ENCODE assay signal across 30 mouse cellular contexts in genomic region chr6:61128211-61128610, GRCm38 (mm10). TPM values are rescaled to one million over a fixed set of nuclear protein-coding genes. Genes with fewer than 3 reads are reported as not detected.
DNase-seq lines count a peak whose midpoint lies in the region; ATAC-seq and TF ChIP-seq lines count a peak whose summit lies in the region.
"Had no signal": no experiment of that assay in that cellular context is flagged by ENCODE, and none has a peak within 500 bp of the region (broad histone marks: within the 10 kb centered on the region; RNA-seq: fewer than 3 reads in every experiment).

No protein-coding gene starts in this region.

- H3K4me3 ChIP-seq in intestine, embryonic 16.5 days (ENCODE audit: low read length), result no peak overlapping the region
- H3K4me3 ChIP-seq in intestine, embryonic 15.5 days (replicated peaks), result no peak overlapping the region
- no peak overlapping the region for H3K4me3 ChIP-seq in kidney, embryonic 15.5 days (replicated peaks)
- no peak overlapping the region for H3K4me3 ChIP-seq in intestine, postnatal 0 days (ENCODE audit: low read depth, low read length)
- H3K4me3 ChIP-seq: embryonic facial prominence, embryonic 13.5 days; erythroblast, embryonic 14.5 days; gastrocnemius, adult 2 months; hindbrain, embryonic 12.5 days; limb, embryonic 15.5 days; liver, embryonic 13.5 days; midbrain, embryonic 10.5 days; midbrain, embryonic 15.5 days; neural tube, embryonic 15.5 days; stomach, embryonic 15.5 days had no signal

- H3K4me1 ChIP-seq in intestine, embryonic 16.5 days (ENCODE audit: control insufficient read depth, insufficient read depth, low read length), result peaks cover 3% of the 10 kb centered on the region; the same call in 1 of the 2 replicates
- no peaks in the 10 kb centered on the region for H3K4me1 ChIP-seq in intestine, embryonic 15.5 days (replicated peaks)
- H3K4me1 ChIP-seq in kidney, embryonic 15.5 days, result no peaks in the 10 kb centered on the region
- 0 out of 2 replicates have a peak, but pooled peaks cover 5% of the 10 kb centered on the region for H3K4me1 ChIP-seq in intestine, postnatal 0 days (replicated peaks; ENCODE audit: control insufficient read depth, insufficient read depth, low read length)
- H3K4me1 ChIP-seq: embryonic facial prominence, embryonic 13.5 days; hindbrain, embryonic 12.5 days; limb, embryonic 15.5 days; liver, embryonic 13.5 days; midbrain, embryonic 10.5 days; midbrain, embryonic 15.5 days; neural tube, embryonic 15.5 days; stomach, embryonic 15.5 days had no signal

- H3K27me3 ChIP-seq in intestine, embryonic 16.5 days (replicated peaks; ENCODE audit: control insufficient read depth, insufficient read depth, low read length), result no peaks in the 10 kb centered on the region
- H3K27me3 ChIP-seq in intestine, embryonic 15.5 days (replicated peaks), result no peaks in the 10 kb centered on the region
- no peaks in the 10 kb centered on the region for H3K27me3 ChIP-seq in kidney, embryonic 15.5 days
- H3K27me3 ChIP-seq in intestine, postnatal 0 days (replicated peaks; ENCODE audit: control insufficient read depth, insufficient read depth, low read length), result no peaks in the 10 kb centered on the region
- H3K27me3 ChIP-seq: CH12.LX; embryonic facial prominence, embryonic 13.5 days; hindbrain, embryonic 12.5 days; limb, embryonic 15.5 days; liver, embryonic 13.5 days; midbrain, embryonic 15.5 days; neural tube, embryonic 15.5 days; stomach, embryonic 15.5 days had no signal

- DNase-seq in kidney, postnatal 14 days, result peak; percentile 16
- peak; percentile 8 for DNase-seq in lung, postnatal 25 days (ENCODE audit: low spot score)
- no peak for DNase-seq in lung, postnatal 4 days
- DNase-seq: adrenal gland, adult 2 months; adrenal gland, postnatal 36 days; cerebellum, adult 18-20 months; cerebellum, postnatal 10 days; gastrocnemius, adult 2 months; gastrocnemius, postnatal 36 days; heart, adult 18-20 months; heart, postnatal 36 days; liver, embryonic 13.5 days; right cerebral cortex, postnatal 25 days had no signal

- H3K4me2 ChIP-seq in intestine, embryonic 16.5 days (ENCODE audit: low read depth, low read length), result no peak overlapping the region
- H3K4me2 ChIP-seq in intestine, embryonic 15.5 days (replicated peaks), result no peak overlapping the region
- no peak overlapping the region for H3K4me2 ChIP-seq in kidney, embryonic 15.5 days
- H3K4me2 ChIP-seq in intestine, postnatal 0 days (replicated peaks; ENCODE audit: low read depth), result no peak overlapping the region
- H3K4me2 ChIP-seq: embryonic facial prominence, embryonic 13.5 days; heart, embryonic 11.5 days; hindbrain, embryonic 12.5 days; limb, embryonic 15.5 days; liver, embryonic 13.5 days; midbrain, embryonic 15.5 days; neural tube, embryonic 15.5 days; stomach, embryonic 15.5 days had no signal

- H3K9ac ChIP-seq in intestine, embryonic 16.5 days (ENCODE audit: low read depth, low read length), result no peak overlapping the region
- H3K9ac ChIP-seq in intestine, embryonic 15.5 days, result no peak overlapping the region
- no peak overlapping the region for H3K9ac ChIP-seq in kidney, embryonic 15.5 days
- no peak overlapping the region for H3K9ac ChIP-seq in intestine, postnatal 0 days (ENCODE audit: low read depth, low read length)
- H3K9ac ChIP-seq: embryonic facial prominence, embryonic 13.5 days; hindbrain, embryonic 12.5 days; limb, embryonic 15.5 days; liver, embryonic 13.5 days; midbrain, embryonic 15.5 days; neural tube, embryonic 15.5 days; stomach, embryonic 15.5 days had no signal

- WGBS in intestine, embryonic 16.5 days, result 47% methylated on average over 1 of the region's 1 CpGs
- WGBS in intestine, embryonic 15.5 days, result 59% methylated on average over 1 of the region's 1 CpGs
- WGBS in kidney, embryonic 15.5 days, result 64% methylated on average over 1 of the region's 1 CpGs
- WGBS in intestine, postnatal 0 days, result 45% methylated on average over 1 of the region's 1 CpGs

- peak; percentile 69 for ATAC-seq in intestine, embryonic 16.5 days
- ATAC-seq in intestine, embryonic 15.5 days, result no peak; the same call in 1 of the 2 replicates
- ATAC-seq in kidney, embryonic 15.5 days (replicated peaks; ENCODE audit: low FRiP score), result no peak
- ATAC-seq in intestine, postnatal 0 days, result peak; percentile 56; the same call in 1 of the 2 replicates
- ATAC-seq: activated CD4-positive, CD25-positive, alpha-beta regulatory T cell, adult 4 months; forebrain, embryonic 16.5 days; hindbrain, postnatal 0 days; midbrain, embryonic 15.5 days had no signal

- H3K9me3 ChIP-seq in intestine, embryonic 16.5 days (ENCODE audit: control insufficient read depth, low read length), result no peaks in the 10 kb centered on the region
- H3K9me3 ChIP-seq in intestine, embryonic 15.5 days, result no peaks in the 10 kb centered on the region
- H3K9me3 ChIP-seq in kidney, embryonic 15.5 days (replicated peaks), result no peaks in the 10 kb centered on the region
- no peaks in the 10 kb centered on the region for H3K9me3 ChIP-seq in intestine, postnatal 0 days (ENCODE audit: control insufficient read depth)
- H3K9me3 ChIP-seq: embryonic facial prominence, embryonic 13.5 days; limb, embryonic 15.5 days; liver, embryonic 13.5 days; midbrain, embryonic 10.5 days; midbrain, embryonic 15.5 days; neural tube, embryonic 15.5 days; stomach, embryonic 15.5 days had no signal

- no peaks in the 10 kb centered on the region for H3K36me3 ChIP-seq in intestine, embryonic 16.5 days (ENCODE audit: control insufficient read depth, insufficient read depth, low read length)
- no peaks in the 10 kb centered on the region for H3K36me3 ChIP-seq in intestine, embryonic 15.5 days
- no peaks in the 10 kb centered on the region for H3K36me3 ChIP-seq in kidney, embryonic 15.5 days
- H3K36me3 ChIP-seq in intestine, postnatal 0 days (ENCODE audit: control insufficient read depth, insufficient read depth), result no peaks in the 10 kb centered on the region
- H3K36me3 ChIP-seq: embryonic facial prominence, embryonic 13.5 days; hindbrain, embryonic 12.5 days; limb, embryonic 15.5 days; liver, embryonic 13.5 days; midbrain, embryonic 10.5 days; midbrain, embryonic 15.5 days; neural tube, embryonic 15.5 days; stomach, embryonic 15.5 days had no signal

- H3K27ac ChIP-seq in intestine, embryonic 16.5 days (ENCODE audit: low read length), result no peak overlapping the region
- no peak overlapping the region for H3K27ac ChIP-seq in intestine, embryonic 15.5 days
- H3K27ac ChIP-seq in kidney, embryonic 15.5 days, result no peak overlapping the region
- H3K27ac ChIP-seq in intestine, postnatal 0 days (ENCODE audit: low read depth, low read length), result no peak overlapping the region
- H3K27ac ChIP-seq: embryonic facial prominence, embryonic 13.5 days; gastrocnemius, adult 2 months; hindbrain, embryonic 12.5 days; hindbrain, postnatal 0 days; limb, embryonic 15.5 days; liver, embryonic 13.5 days; midbrain, embryonic 10.5 days; midbrain, embryonic 15.5 days; neural tube, embryonic 15.5 days; stomach, embryonic 15.5 days had no signal

- TF ChIP-seq CTCF in intestine, postnatal 0 days (IDR thresholded peaks at IDR 0.05; ENCODE audit: low read depth), result no peak

RNA-seq across cellular contexts. Expression of gene Ccser1, which starts 51.9 kb away (rescaled TPM):
- 3.6 and 3.8 TPM in 2 replicates for polyA plus RNA-seq in intestine, embryonic 16.5 days (2015; fragmentation: Nextera tagmentation; extraction: Ambion mirVana)
- polyA plus RNA-seq in intestine, embryonic 15.5 days (2015; fragmentation: Nextera tagmentation; extraction: Ambion mirVana), result 4.9 and 5.6 TPM in 2 replicates
- polyA plus RNA-seq in kidney, embryonic 15.5 days (2015; fragmentation: Nextera tagmentation; extraction: Ambion mirVana), result 17.0 TPM in 2 replicates
- 6.6 and 8.1 TPM in 2 replicates for polyA plus RNA-seq in intestine, postnatal 0 days (2015; fragmentation: Nextera tagmentation; extraction: Ambion mirVana)
- polyA plus RNA-seq: erythroblast, embryonic 14.5 days had no signal

Comparison
In these comparisons a context has a peak if more than half of its experiments do, and no peak if none do; other contexts are left out.
1. ATAC-seq: peak in intestine, embryonic 16.5 days (single experiment) and intestine, postnatal 0 days (single experiment); none in intestine, embryonic 15.5 days (single experiment) and kidney, embryonic 15.5 days (single experiment).
2. DNase-seq: peak in kidney, postnatal 14 days (single experiment) and lung, postnatal 25 days (single experiment); none in lung, postnatal 4 days (0 of 2).